Mouse (Mus musculus): ENCODE results near the gene Cfap36. TPM values are rescaled to one million over a fixed set of nuclear protein-coding genes. Genes with fewer than 3 reads are reported as not detected.
A peak's percentile ranks its signal among the peaks of the same experiment; 100 is the strongest.

The Cfap36 gene
- polyA plus RNA-seq, 1 experiment = 32.2 TPM

GRCm38 (mm10) chr11:29222310-29222709 is 24.9 kb downstream of the Cfap36 start:
- TF ChIP-seq GATA1 (IDR thresholded peaks at IDR 0.05; ENCODE audit: low read length) = peak; percentile 32

GRCm38 (mm10) chr11:29219055-29219454 is 28.2 kb downstream of the Cfap36 start:
- TF ChIP-seq GATA1 (IDR thresholded peaks at IDR 0.05; ENCODE audit: low read length) = no peak

GRCm38 (mm10) chr11:29216196-29216595 is 31.0 kb downstream of the Cfap36 start:
- no peak for TF ChIP-seq GATA1 (IDR thresholded peaks at IDR 0.05; ENCODE audit: low read length)

GRCm38 (mm10) chr11:29209774-29210173 is 37.4 kb downstream of the Cfap36 start:
- no peak for TF ChIP-seq GATA1 (IDR thresholded peaks at IDR 0.05; ENCODE audit: low read length)

- no peak for TF ChIP-seq GATA1 (IDR thresholded peaks at IDR 0.05; ENCODE audit: low read length)
Observed at GRCm38 (mm10) chr11:29203653-29204052, 43.6 kb downstream of the Cfap36 start.

- TF ChIP-seq GATA1 (IDR thresholded peaks at IDR 0.05; ENCODE audit: low read length) = no peak
Observed at GRCm38 (mm10) chr11:29188981-29189380, 58.2 kb downstream of the Cfap36 start.

- no peak for TF ChIP-seq GATA1 (IDR thresholded peaks at IDR 0.05; ENCODE audit: low read length)
Observed at GRCm38 (mm10) chr11:29181751-29182150, 65.5 kb downstream of the Cfap36 start.

- TF ChIP-seq GATA1 (IDR thresholded peaks at IDR 0.05; ENCODE audit: low read length) = no peak
Observed at GRCm38 (mm10) chr11:29180657-29181056, 66.6 kb downstream of the Cfap36 start.

GRCm38 (mm10) chr11:29179319-29179718 is 67.9 kb downstream of the Cfap36 start:
- TF ChIP-seq GATA1 (IDR thresholded peaks at IDR 0.05; ENCODE audit: low read length) = no peak

GRCm38 (mm10) chr11:29173706-29174436 is 73.3 kb downstream of the Cfap36 start:
- no peak for TF ChIP-seq GATA1 (IDR thresholded peaks at IDR 0.05; ENCODE audit: low read length)

- no peak for TF ChIP-seq GATA1 (IDR thresholded peaks at IDR 0.05; ENCODE audit: low read length)
Observed at GRCm38 (mm10) chr11:29173125-29173631, 74.0 kb downstream of the Cfap36 start.

GRCm38 (mm10) chr11:29172563-29173124 is 74.6 kb downstream of the Cfap36 start, which contains the start of gene Ppp4r3b:
Gene Ppp4r3b, plus strand, starts transcription at chr11:29172890.
- TF ChIP-seq GATA1 (IDR thresholded peaks at IDR 0.05; ENCODE audit: low read length) = no peak

- no peak for TF ChIP-seq GATA1 (IDR thresholded peaks at IDR 0.05; ENCODE audit: low read length)
Observed at GRCm38 (mm10) chr11:29171959-29172391, 75.2 kb downstream of the Cfap36 start.

Other genes starting within 250 kb of the Cfap36 start
- 171 and 261 TPM in 2 replicates for gene Pnpt1, start 116.7 kb downstream of the Cfap36 start, polyA plus RNA-seq (2012)
- 44.2 and 45.4 TPM in 2 replicates for gene Ppp4r3b, start 74.5 kb downstream of the Cfap36 start, polyA plus RNA-seq (2012)
- gene Ccdc88a, start 126.2 kb upstream of the Cfap36 start, polyA plus RNA-seq (2012) = 15.9 and 19.6 TPM in 2 replicates

All from G1E-ER4 (cell line).